Mouse (Mus musculus): Measurements from ENCODE around the gene BC005624. TPM values are rescaled to one million over a fixed set of nuclear protein-coding genes. Genes with fewer than 3 reads are reported as not detected.
"Not testable (repeated sequence)": the region's sequence is repeated elsewhere in the genome, so short reads cannot be mapped to it uniquely, and the experiment has no call there.

Gene BC005624
- total RNA-seq, 2 experiments from 2014 or later: 63.9 to 66.9 TPM

DNA sequence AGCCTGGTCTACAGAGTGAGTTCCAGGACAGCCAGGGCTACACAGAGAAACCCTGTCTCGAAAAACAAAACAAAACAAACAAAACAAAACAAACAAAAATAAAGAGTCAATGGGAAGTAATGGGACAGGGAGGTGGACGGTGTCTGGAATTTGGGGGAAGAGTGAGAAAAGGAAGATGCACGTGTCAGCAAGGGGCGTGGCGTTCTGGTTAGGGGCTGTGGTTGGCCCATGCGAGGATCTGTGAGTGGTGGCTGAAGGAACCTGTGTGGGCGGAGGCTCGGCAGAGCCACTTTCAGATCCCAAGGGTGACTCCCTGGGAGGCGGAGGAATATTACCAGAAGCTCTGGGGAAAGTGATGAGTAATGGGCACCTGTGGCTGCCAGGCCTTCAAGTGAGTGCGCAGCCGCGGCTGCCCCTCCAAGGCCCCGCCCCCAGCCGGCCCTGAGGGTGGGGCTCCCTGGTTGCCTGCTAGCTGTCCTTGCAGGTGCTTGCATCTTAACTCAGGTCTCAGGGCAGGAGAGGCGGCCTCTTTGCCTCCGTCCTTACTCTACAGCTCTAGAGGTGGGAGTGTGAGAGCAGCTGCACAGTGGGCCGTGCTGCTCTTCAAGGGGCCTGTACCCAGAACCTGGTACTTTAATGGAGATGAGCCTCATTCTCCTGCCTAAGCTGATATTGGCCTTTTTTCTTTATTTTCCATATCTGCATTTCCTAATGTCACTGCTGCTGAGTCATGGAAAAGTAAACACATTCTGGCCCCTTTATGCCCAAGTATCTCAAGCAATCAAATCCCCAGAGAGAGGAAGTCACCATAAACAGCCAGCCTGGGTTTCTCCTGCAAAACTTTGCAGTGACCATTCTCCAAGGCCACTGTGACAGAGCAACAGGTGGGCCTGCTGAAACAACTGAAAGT lies 3.4 kb upstream of the BC005624 start:
- DNase-seq (ENCODE audit: low spot score in 2 of 2): peak; percentile 25 to 29
- intact Hi-C loops (cut with DNase I): no loop called here

DNA sequence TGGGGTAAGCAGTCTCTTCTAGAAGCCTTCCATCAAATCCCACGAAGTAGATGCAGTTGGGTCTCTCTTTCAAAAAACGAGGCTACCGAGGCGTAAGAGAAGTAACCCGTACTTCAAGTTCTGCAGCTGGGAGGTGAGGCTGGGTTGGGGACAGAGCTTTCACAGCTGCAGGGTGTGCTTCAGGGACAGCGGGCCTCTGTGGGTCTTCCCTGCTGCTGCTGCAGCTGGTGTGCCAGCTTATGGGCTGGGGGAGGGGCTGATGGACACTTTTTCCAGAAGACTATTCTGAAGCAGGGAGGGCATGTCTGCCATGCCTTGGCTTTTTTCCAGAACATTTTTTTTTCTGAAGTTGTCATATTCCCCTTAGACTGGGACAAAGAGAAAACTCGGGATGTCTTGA lies 1.0 kb upstream of the BC005624 start:
- no peak for DNase-seq (ENCODE audit: low spot score in 2 of 2)
- intact Hi-C loops (cut with DNase I): no loop called here

DNA sequence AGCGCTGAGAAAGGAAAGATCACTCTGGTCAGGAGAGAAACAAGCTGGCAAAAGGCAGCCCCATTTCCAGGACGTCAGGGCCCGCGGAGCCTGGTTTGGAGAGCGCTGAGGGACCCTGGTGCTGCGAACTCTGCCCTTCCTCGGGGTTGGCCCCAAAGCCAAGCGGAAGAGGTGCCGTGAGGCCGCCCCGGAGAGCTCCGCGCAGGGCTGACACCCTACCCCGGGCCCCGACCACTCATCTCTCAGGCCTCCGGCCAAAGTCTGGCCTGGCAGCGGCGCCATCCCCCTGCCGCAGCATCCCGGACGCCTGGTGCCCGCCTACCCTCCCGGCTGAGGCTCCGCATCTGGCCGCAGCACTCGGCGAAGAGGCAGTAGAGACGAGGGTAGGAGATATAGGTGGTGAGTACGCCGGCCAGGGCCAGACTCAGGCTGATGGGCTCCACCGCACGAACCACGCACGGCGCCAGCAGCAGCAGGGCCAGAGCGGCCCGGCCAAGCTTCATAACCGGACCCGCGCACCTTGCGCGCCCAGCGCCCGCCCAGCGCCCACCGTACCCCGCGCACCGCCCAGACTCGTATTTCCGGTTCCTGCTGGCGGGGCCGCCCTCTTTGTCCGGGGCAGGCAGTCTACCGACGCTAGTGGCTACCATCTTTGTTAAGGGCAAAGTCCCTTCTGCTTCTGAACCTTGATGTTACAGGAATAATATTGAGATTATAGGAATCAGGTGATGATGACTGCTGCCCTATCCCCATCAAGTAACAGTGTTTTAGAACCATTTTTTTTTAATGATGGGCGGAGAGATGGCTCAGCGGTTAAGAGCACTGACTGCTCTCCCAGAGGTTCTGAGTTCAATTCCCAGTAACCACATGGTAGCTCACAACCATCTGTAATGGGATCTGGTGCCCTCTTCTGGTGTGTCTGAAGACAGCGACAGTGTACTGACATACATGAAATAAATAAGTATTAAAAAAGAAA lies 14.4 kb downstream of the BC005624 start, which contains the start of gene Tor1a:
TSS of gene Tor1a (minus strand) at position 582 of the 976 bp plus-strand sequence.
- intact Hi-C loops (cut with DNase I): no loop called here
- DNase-seq (ENCODE audit: low spot score in 2 of 2): peak; percentile 92

DNA sequence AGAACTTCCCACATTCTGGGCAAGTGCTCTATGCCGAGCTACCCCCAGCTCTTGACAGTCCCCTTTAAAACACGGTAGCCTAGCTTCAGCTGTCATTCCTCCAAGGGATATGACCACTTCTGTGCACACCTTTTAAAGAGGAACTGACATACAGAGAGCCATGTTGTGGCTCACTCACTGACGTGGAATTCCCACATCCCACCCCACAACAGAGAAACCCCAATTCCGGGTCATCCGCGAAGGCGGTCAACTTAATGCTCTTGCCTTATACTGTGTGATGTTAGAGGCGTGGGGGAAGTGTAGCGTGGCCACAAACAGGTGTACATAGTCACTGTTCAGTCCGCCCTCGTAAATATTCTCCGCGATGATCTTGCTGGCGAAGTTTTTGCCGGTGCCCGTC lies 15.2 kb downstream of the BC005624 start:
- DNase-seq (ENCODE audit: low spot score in 2 of 2): no peak
- intact Hi-C loops (cut with DNase I): no loop called here

DNA sequence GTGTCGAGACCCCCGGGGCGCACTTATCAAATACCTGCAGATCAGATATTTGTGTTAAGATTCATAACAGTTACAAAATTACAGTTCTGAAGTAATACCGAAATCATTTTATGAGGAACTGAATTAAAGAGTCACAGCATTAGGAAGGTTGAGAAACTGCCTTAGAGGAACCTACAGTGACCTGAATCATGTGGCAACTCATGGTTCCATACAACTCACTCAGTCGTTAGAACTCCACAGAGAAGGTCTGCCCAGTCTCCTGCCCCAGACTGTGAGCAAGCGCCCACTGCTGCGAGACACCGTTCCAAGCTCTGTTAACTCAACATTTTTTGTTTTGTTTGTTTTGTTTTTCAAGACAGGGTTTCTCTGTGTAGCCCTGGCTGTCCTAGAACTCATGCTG lies 16.4 kb downstream of the BC005624 start:
- intact Hi-C loops (cut with DNase I): no loop called here
- DNase-seq (ENCODE audit: low spot score in 2 of 2): no peak

DNA sequence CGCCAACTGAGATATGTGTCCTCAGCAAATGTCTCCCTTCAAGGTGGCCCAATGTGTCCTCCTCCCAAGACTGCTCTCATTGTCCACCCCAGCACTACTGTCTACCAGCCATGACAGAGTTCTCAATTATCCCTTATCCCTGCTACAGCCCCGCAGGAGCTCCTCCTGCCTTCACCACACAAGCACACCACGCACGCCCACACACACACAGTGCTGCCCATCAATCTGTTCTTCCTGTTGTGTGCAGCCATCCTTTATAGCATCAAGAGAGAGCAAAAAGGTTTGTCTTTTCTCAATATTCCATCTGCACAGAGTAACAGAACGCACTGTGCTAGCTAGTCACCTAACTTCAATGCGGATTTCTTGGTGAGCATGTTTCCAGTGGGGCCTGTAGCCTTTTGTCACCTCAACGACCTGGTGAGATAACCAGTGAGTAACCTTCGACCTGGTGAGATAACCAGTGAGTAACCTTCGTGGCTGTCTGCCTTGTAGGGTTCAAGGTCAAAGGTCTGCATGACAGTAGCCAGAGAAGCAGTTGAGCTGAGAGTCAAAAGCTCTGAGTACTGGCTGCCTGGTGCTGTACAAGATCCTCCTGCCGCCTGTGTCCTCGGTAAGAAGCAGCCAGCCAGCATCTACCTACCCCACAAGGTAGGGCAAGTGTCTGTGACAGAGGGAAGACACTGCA lies 19.3 kb downstream of the BC005624 start:
- intact Hi-C loops (cut with DNase I): no loop called here
- DNase-seq (ENCODE audit: low spot score in 2 of 2): no peak

DNA sequence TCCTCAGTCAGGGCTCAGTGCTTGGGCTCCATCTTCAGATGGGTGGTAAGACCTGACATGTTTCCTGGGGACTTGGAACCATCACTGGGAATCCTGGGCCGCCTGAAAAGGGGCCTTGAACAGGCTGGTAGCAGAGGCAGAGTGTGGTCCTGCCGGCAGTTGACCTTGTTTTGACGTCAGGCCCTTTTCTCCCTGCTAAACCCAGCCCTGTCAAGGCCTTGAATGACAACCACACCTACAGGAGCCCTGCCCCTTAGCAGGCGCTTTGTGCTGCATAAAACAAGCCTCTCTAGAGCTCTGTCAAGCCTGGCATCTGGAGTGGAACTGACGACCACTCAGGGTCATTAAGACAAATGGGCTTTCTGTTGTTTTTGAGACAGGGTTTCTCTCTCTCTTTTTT lies 22.1 kb downstream of the BC005624 start:
- DNase-seq (ENCODE audit: low spot score in 2 of 2): no peak
- intact Hi-C loops (cut with DNase I): no loop called here

DNA sequence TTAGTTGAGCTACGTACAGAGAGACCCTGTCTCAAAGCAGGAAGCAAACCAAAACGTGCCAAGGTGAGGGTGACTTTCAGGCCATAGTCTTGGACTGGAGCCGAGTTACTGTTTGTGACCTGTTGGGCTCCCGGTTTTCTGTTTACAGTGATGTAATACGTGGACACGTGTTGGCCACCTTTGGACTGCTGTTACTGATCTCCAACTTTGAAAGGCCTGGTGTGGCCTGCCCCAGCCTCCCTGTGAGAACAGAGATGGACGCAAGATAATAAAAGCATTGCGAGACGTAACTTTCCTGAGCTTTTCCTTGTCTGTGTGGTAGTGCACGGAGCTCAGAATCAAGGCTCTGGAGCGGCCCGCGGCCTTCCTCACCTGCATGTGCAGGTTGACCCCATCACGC lies 23.3 kb downstream of the BC005624 start:
- no peak for DNase-seq (ENCODE audit: low spot score in 2 of 2)
- intact Hi-C loops (cut with DNase I): no loop called here

DNA sequence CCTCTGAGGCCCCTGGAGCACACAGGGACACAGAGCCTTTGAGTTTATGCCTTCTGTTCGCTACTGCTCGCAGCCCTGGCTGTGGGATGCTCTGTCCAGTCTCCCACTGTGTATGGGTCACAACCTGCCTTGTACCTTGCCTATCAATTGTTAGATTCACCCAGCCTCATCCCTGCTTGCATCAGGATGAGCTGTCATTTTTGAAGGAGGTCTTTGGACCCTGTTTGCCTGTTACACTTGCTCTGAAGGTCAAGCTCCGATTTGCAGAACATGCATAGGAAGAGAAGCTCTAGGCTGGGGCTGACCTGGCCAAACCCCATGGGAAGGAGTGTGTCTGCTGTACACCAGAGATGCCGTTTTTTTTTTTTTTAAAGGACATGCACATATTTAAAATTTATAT lies 24.5 kb downstream of the BC005624 start:
- intact Hi-C loops (cut with DNase I): no loop called here

DNA sequence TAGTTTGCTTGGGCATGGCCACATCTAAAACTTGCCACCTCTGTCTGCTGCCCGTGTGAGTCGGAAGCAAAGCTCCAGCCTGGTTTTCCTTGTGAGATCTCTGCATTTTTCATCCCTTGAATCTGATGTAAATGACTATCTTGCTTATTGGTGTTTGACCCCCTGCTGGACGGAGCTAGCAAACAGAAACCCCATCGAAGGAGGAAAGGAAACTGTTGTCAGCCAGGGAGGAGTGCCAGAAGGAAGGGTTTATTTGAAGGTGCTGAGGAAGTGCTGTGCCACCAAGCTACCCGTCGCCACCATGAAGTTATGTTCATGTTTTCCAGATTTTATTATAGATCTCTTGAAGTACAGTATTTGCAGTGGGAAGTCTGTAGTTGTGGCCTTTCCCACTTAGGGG lies 27.2 kb downstream of the BC005624 start:
- no peak for DNase-seq (ENCODE audit: low spot score in 2 of 2)
- intact Hi-C loops (cut with DNase I): no loop called here

More for the DNA sequence above, 24.5 kb downstream of the BC005624 start:
- no peak for DNase-seq (ENCODE audit: low spot score in 2 of 2)

DNA sequence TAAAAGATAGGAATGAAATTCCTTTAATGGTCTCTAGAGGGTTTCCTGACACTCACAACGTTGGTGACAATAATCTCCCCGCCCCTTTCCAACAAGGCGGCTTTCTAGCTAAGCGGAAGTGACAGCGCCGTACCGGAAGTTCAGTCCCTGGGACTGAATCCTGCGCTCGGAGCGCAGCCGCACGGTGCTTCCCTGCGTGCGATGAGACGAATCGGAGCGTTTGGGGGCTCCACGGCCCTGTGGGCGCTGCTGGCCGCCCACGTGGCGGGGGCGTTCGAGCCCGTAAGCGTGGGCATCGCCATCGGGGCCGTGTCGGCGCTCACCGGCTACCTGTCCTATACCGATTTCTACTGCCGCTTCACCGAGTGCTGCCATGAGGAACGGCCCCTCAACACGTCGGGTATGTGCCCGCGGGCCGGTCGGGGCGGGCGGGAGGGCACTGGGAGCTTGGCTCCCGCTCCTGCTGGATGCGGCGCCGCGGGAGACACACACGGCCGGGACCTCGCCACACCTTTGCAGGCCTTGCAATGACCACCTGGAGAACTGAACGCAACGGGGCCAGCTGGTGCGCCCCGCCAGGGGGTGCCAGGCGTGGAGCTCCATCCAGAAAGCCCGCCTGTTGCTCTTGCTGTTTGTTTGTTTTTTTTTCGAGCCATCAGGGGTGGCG lies 29.0 kb downstream of the BC005624 start, which contains the start of gene Tor1b:
TSS of gene Tor1b (plus strand) at position 136 of the 667 bp plus-strand sequence.
- intact Hi-C loops (cut with DNase I): no loop called here
- DNase-seq (ENCODE audit: low spot score in 2 of 2): peak; percentile 87

DNA sequence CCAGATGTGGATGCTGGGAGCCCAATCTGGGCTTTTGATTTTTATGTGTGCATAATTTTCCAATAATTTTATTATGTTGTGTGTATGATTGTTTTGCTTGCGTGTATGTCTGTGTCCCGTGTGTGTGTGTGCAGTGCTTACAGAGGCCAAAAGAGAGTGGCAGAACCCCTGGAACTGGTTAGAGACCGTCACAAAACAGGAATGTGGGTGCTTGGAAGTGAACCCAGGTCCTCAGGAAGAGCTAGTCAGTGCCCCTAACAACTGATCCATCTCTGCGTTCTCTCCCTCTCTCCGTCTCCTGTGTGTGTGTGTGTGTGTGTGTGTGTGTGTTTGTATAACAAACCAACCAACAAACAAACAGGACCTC lies 29.6 kb downstream of the BC005624 start:
- intact Hi-C loops (cut with DNase I): no loop called here
- no peak for DNase-seq (ENCODE audit: low spot score in 2 of 2)

DNA sequence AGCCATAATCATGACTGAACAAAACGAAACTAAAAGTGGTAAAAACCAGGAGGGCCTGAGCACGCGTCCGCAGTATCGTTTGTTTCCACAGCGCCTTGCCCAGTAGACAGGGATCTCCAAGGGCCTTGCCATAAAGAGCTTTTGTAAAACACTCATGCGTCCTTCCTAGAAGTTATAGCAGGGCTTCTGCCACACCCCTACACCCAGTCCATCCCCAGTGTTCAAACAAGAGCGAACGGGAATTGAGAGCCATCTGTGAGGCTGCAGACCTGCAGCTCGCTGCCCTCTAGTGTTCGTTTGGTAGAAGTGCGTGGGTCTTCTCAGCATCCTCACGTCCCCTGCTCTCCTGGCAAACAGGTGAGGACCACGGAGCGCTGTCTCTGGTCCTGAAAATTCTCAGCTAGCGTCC lies 39.4 kb downstream of the BC005624 start:
- intact Hi-C loops (cut with DNase I): no loop called here
- peak; percentile 36 to 49 for DNase-seq (ENCODE audit: low spot score in 2 of 2)

DNA sequence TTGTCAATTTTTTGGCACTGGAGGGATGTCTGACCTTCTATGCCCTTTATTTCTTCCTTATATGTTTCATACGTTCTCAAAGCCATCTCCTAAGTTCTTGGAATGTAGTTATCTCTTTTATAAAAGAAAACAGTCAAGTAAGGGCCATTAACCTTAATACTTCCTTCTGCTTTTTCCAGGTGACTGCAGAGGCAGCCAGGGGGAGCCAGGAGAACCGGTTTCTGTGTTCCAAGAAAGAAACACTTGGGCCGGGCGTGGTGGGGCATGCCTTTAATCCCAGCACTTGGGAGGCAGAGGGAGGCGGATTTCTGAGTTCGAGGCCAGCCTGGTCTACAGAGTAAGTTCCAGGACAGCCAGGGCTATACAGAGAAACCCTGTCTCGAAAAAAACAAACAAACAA lies 39.9 kb downstream of the BC005624 start:
- DNase-seq (ENCODE audit: low spot score in 2 of 2); intact Hi-C loops (cut with DNase I): not testable (repeated sequence)

DNA sequence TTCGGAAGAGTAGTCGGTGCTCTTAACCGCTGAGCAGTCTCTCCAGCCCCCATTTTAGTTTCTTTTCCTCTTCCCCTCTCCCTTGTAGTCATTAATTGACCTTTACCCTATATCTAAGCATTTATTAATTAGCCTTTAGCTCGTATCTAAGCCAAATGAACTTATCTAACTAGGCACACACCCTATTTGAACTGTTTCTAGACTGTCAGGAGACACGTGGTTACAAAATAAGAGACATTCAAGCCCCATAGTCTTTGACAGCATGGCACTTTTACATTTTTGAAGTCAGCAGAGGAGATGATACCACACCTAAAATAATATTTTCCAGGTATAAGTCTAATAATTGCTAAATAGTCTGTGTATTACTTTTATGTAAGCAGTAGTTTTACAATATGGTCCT lies 40.4 kb downstream of the BC005624 start:
- intact Hi-C loops (cut with DNase I): no loop called here
- DNase-seq (ENCODE audit: low spot score in 2 of 2): no peak

DNA sequence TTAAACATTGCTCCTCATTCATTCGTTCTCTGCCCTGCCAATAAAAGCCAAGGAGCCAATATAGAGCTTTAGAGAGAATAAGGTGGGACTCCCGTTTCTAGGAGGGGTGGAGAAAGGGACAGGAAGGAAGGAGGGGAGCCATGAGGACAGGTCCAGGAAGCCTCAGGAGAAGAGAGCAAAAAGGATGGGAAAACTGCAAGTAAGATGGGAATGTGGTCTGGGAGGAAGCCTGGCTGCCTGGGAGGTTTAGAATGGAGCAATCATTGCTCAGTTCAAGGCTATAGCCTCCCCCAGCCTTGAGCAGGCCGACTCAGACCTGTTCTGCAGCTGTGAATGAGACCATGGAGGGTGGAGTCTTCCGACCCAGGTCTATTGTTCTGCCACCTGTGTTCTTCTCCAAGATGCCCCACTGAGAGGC lies 43.4 kb downstream of the BC005624 start:
- intact Hi-C loops (cut with DNase I): loop anchor here (10.0 kb wide), 1 partner anchor 144 kb away; no protein-coding TSS in a partner anchor
- no peak for DNase-seq (ENCODE audit: low spot score in 2 of 2)

DNA sequence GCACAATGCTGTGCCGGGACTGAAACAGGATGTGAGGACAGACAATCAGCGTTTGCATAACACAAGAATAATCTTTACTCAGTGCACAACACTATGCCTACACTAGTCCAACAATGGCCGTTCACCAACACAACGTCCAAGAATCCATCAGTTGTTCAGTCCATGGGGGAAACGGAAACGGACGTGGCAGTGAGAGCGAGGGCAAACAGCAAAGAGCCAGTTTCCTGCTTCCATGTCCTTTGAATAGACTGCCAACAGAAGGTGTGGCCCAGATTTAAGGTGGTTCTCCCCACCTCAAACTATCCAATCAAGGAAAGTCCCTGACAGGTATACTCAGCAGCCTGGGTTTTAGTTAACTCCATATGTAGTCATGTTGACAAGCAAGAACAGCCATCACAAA lies 44.3 kb downstream of the BC005624 start:
- intact Hi-C loops (cut with DNase I): loop anchor here (10.0 kb wide), 1 partner anchor 143 kb away; no protein-coding TSS in a partner anchor
- no peak for DNase-seq (ENCODE audit: low spot score in 2 of 2)

DNA sequence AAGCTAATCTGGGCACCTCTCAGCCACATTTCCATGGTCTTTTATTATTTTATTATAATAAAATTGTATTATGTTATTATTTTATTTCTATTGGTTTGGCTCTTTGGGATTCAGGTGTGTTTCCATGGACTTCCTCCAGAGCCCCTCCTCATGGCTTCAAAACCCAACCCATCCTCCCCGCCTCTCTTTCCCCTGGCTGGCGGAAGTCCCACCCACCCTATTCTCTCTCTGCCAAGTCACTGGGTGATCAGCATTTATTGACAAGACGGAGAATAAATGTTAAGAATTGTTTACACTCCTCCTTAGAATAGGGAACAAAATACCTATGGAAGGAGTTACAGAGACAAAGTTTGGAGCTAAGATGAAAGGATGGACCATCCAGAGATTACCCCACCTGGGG lies 45.2 kb downstream of the BC005624 start:
- intact Hi-C loops (cut with DNase I): loop anchor here (10.0 kb wide), 1 partner anchor 142 kb away; no protein-coding TSS in a partner anchor
- DNase-seq (ENCODE audit: low spot score in 2 of 2): no peak

DNA sequence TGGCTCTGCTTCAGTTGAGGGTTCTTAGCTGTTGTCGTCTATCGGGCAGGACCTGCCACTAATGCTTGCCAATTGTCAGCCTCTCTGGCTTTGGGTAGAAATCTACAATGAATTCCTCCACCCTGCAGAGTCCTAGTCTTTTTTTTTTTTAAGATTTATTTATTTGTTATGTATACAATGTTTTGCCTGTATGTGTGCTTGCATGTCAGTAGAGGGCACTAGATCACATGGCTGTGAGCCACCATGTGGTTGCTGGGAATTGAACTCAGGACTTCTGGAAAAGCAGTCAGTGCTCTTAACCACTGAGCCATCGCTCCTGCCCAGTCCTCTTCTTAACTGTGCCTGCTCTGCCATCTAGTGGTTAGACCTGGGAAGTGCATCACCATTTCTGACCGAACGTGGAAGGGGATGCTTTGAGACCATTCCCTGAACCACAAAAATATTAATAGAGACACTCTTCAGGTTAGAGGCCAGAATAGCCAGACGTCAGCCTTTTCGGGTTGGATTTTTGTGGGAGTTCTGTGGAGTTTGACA lies 48.0 kb downstream of the BC005624 start:
- intact Hi-C loops (cut with DNase I): loop anchor here (2.0 to 10.0 kb wide), 3 partner anchors 43 to 497 kb away; no protein-coding TSS in a partner anchor
- DNase-seq (ENCODE audit: low spot score in 2 of 2): peak; percentile 59 to 75
